Mouse (Mus musculus) frontal cortex, postnatal 14 days (tissue): ENCODE results near the gene Top3a.

Experiments used
- DNase-seq, 2 experiments: peaks; one replicate each; pipeline ENCODE4 v3.0.0; 2022; ENCODE audit warnings: low spot score in 2 of 2

Gene Top3a

GRCm38 (mm10) chr11:60712040-60712439 is 65.1 kb downstream of the Top3a start:
- DNase-seq = peak in 1 of 2 experiments; percentile 6

GRCm38 (mm10) chr11:60711218-60711617 is 65.9 kb downstream of the Top3a start:
- peak in 1 of 2 experiments; percentile 5 for DNase-seq

- peak in 1 of 2 experiments; percentile 3 for DNase-seq
Measured at GRCm38 (mm10) chr11:60709481-60710465, 67.4 kb downstream of the Top3a start.

- DNase-seq = no peak
Measured at GRCm38 (mm10) chr11:60708631-60709030, 68.5 kb downstream of the Top3a start.

- peak in 1 of 2 experiments; percentile 4 for DNase-seq
Measured at GRCm38 (mm10) chr11:60707672-60708071, 69.5 kb downstream of the Top3a start.

GRCm38 (mm10) chr11:60706696-60707480 is 70.3 kb downstream of the Top3a start:
- peak in 1 of 2 experiments; percentile 4 for DNase-seq

DNA sequence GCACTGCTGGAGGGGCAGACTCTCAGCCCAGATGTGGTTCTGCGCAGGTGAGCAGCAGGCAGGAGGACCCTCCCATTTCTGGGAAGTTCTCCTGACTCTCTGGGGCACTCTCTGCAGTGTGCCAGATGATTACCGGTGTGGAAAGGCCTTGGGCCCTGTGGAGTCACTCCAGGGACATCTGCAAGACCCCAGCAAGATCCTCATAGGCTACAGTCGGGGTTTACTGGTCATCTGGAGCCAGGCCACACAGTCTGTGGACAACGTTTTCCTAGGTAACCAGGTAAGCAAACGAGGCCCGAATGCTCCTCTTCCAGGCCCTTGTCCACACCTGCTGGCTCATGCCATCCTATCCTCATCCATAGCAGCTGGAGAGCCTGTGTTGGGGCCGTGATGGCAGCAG is 71.1 kb downstream of the Top3a start:
- DNase-seq = no peak

GRCm38 (mm10) chr11:60705255-60705654 is 71.9 kb downstream of the Top3a start:
- DNase-seq = peak in 1 of 2 experiments; percentile 2

DNA sequence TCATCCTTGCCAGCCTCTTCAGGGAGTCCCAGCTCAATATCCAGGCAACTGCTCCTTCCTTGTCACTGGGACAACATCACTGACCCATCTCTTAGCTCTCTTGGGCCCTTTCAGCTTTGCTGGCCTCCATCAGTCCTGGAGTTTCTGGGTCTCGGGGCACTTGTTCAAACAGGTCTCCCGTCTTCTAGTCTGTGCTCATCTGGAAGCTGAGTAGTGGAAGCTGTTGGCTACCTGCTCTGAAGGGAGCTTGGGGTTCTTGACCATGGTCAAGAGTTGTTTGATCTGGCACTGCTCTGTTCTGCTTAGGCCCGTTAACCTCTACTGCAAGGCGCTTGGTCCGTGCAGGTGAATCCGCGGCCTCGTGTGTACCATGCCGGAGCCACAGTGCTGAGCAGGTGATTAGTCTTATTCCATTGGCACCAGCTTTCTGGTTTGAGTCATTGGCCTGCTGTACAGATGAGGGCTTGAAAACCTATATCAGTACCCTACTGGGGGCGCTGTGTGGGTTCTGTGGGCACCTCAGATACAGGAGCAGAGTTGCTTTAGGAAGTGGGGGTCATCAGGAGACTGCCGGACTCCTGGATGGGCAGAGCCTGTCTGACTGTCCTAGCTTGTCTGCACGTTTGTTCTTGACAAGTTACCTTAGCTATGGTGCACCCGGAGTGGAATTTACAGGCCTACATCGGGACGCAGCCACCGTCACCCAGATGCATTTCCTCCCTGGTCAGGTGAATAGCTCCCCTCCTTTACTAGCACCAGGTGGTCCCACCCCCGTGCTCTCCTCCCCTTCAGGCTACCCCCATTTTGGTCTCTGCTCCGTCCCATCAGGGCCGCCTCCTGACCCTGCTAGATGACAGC is 72.9 kb downstream of the Top3a start:
- peak in 1 of 2 experiments; percentile 7 for DNase-seq

GRCm38 (mm10) chr11:60703131-60703530 is 74.0 kb downstream of the Top3a start:
- DNase-seq = peak; percentile 50 to 51

DNA sequence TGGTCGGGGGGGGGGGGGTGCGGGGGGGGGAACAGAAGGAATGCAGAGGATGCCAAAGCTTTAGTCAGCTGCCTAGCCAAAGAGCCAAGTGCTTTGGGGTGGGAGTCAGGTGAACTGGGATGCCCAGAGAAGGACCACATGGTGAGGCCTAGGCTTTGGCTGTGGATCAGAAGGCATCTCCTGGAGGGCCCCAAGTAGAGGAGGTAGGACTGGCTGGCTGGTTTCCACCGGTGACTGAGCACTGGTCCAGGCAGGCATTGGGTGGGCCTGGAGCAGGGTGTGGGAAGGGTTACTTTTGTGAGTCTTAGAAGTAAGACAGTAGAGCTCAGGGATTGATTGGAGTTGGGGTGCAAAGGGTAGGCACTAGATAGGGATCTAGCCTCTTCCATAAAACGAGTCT is 75.6 kb downstream of the Top3a start:
- peak in 1 of 2 experiments; percentile 8 for DNase-seq

GRCm38 (mm10) chr11:60700320-60701185 is 76.6 kb downstream of the Top3a start:
- DNase-seq = peak in 1 of 2 experiments; percentile 2

- DNase-seq = peak; percentile 65 to 72
Measured at GRCm38 (mm10) chr11:60699524-60700075, 77.6 kb downstream of the Top3a start, which contains the start of gene Llgl1. Llgl1 (plus strand) TSS chr11:60699723.

- peak in 1 of 2 experiments; percentile 31 for DNase-seq
Measured at GRCm38 (mm10) chr11:60698806-60699523, 78.2 kb downstream of the Top3a start.

DNA sequence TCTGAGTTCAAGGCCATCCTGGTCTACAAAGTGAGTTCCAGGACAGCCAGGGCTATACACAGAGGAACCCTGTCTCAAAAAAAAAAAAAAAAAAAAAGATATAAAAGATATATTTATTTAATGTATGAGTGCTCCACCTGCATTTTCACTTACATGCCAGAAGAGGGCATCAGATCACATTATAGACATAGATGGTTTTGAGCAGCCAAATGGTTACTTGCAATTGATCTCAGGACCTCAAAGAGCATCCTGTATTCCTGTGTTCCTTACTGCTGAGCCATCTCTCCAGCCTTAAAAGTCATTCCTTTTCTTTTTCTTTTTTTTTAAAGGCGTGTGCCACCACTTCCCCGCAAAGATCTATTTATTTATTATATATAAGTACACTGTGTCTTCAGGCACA is 79.6 kb downstream of the Top3a start:
- no peak for DNase-seq

- DNase-seq = no peak
Measured at GRCm38 (mm10) chr11:60696165-60696564, 81.0 kb downstream of the Top3a start.
